Mouse (Mus musculus): ENCODE data around the gene Srgn.

Gene Srgn

GRCm38 (mm10) chr10:62527351-62527750 is at the start of gene Srgn:
Srgn (minus strand) TSS chr10:62527451.
- in situ Hi-C loops (cut with MboI; ENCODE audit: low sequenced_read_pairs), result no loop called here

GRCm38 (mm10) chr10:62575001-62575400 is 47.8 kb upstream of the Srgn start:
- in situ Hi-C loops (cut with MboI; ENCODE audit: low sequenced_read_pairs), result no loop called here

GRCm38 (mm10) chr10:62570126-62570871 is 43.0 kb upstream of the Srgn start:
- in situ Hi-C loops (cut with MboI; ENCODE audit: low sequenced_read_pairs), result no loop called here

- in situ Hi-C loops (cut with MboI; ENCODE audit: low sequenced_read_pairs), result no loop called here
Observed at GRCm38 (mm10) chr10:62568861-62569260, 41.6 kb upstream of the Srgn start.

- in situ Hi-C loops (cut with MboI; ENCODE audit: low sequenced_read_pairs), result no loop called here
Observed at GRCm38 (mm10) chr10:62557736-62558135, 30.5 kb upstream of the Srgn start.

- in situ Hi-C loops (cut with MboI; ENCODE audit: low sequenced_read_pairs), result no loop called here
Observed at GRCm38 (mm10) chr10:62556558-62556901, 29.3 kb upstream of the Srgn start.

- in situ Hi-C loops (cut with MboI; ENCODE audit: low sequenced_read_pairs), result no loop called here
Observed at GRCm38 (mm10) chr10:62555705-62556557, 28.7 kb upstream of the Srgn start.

- in situ Hi-C loops (cut with MboI; ENCODE audit: low sequenced_read_pairs), result no loop called here
Observed at GRCm38 (mm10) chr10:62553611-62554091, 26.4 kb upstream of the Srgn start.

GRCm38 (mm10) chr10:62550787-62551300 is 23.6 kb upstream of the Srgn start:
- in situ Hi-C loops (cut with MboI; ENCODE audit: low sequenced_read_pairs), result no loop called here

GRCm38 (mm10) chr10:62549523-62550166 is 22.4 kb upstream of the Srgn start:
- in situ Hi-C loops (cut with MboI; ENCODE audit: low sequenced_read_pairs), result loop anchor here (5.0 kb wide), 1 partner anchor 47 kb away; no protein-coding TSS in a partner anchor

GRCm38 (mm10) chr10:62546441-62546840 is 19.2 kb upstream of the Srgn start:
- in situ Hi-C loops (cut with MboI; ENCODE audit: low sequenced_read_pairs), result loop anchor here (5.0 kb wide), 1 partner anchor 44 kb away; no protein-coding TSS in a partner anchor

- in situ Hi-C loops (cut with MboI; ENCODE audit: low sequenced_read_pairs), result loop anchor here (5.0 kb wide), 1 partner anchor 43 kb away; no protein-coding TSS in a partner anchor
Observed at GRCm38 (mm10) chr10:62545759-62546158, 18.5 kb upstream of the Srgn start.

GRCm38 (mm10) chr10:62544316-62544715 is 17.1 kb upstream of the Srgn start:
- in situ Hi-C loops (cut with MboI; ENCODE audit: low sequenced_read_pairs), result no loop called here

GRCm38 (mm10) chr10:62543399-62543808 is 16.2 kb upstream of the Srgn start:
- in situ Hi-C loops (cut with MboI; ENCODE audit: low sequenced_read_pairs), result no loop called here

- in situ Hi-C loops (cut with MboI; ENCODE audit: low sequenced_read_pairs), result no loop called here
Observed at GRCm38 (mm10) chr10:62542928-62543327, 15.7 kb upstream of the Srgn start.

GRCm38 (mm10) chr10:62542507-62542906 is 15.3 kb upstream of the Srgn start:
- in situ Hi-C loops (cut with MboI; ENCODE audit: low sequenced_read_pairs), result no loop called here

- in situ Hi-C loops (cut with MboI; ENCODE audit: low sequenced_read_pairs), result no loop called here
Observed at GRCm38 (mm10) chr10:62541499-62541898, 14.2 kb upstream of the Srgn start.

GRCm38 (mm10) chr10:62540800-62541199 is 13.5 kb upstream of the Srgn start:
- in situ Hi-C loops (cut with MboI; ENCODE audit: low sequenced_read_pairs), result no loop called here

- in situ Hi-C loops (cut with MboI; ENCODE audit: low sequenced_read_pairs), result no loop called here
Observed at GRCm38 (mm10) chr10:62534509-62534908, 7.3 kb upstream of the Srgn start.

- in situ Hi-C loops (cut with MboI; ENCODE audit: low sequenced_read_pairs), result no loop called here
Observed at GRCm38 (mm10) chr10:62532832-62533231, 5.6 kb upstream of the Srgn start.

- in situ Hi-C loops (cut with MboI; ENCODE audit: low sequenced_read_pairs), result no loop called here
Observed at GRCm38 (mm10) chr10:62530183-62530582, 2.9 kb upstream of the Srgn start.

All from CH12F3 (cell line).